Mouse (Mus musculus) G1E (cell line): ENCODE data around the gene Map4k4.

Source experiments
- CTCF ChIP-seq: IDR thresholded peaks from 2 replicates; pipeline ENCODE4 v1.5.1; 2012; ENCODE audit warnings: low read depth, low read length, inconsistent platforms, mixed read lengths
- GATA1 ChIP-seq: IDR thresholded peaks from 2 replicates; pipeline ENCODE4 v1.6.1; 2012; ENCODE audit warnings: borderline replicate concordance, low read length, inconsistent platforms, mixed read lengths
- GATA2 ChIP-seq: IDR thresholded peaks from 2 replicates; pipeline ENCODE4 v1.6.1; 2012; ENCODE audit warnings: low read depth, low read length, inconsistent platforms, borderline replicate concordance
- TAL1 ChIP-seq: conservative IDR thresholded peaks from 2 replicates; pipeline ENCODE4 v1.6.1; 2012; ENCODE audit warnings: low read depth, low read length, inconsistent platforms, mixed read lengths

- TF ChIP-seq TAL1 = no peak
- TF ChIP-seq CTCF = no peak
- TF ChIP-seq GATA1 = no peak
- TF ChIP-seq GATA2 = no peak
Measured at GRCm38 (mm10) chr1:39932922-39933321, 32.2 kb downstream of the Map4k4 start.
